Mouse (Mus musculus) right cerebral cortex, postnatal 14 days (tissue): Measurements from ENCODE around the gene Pcsk4.
A peak's percentile ranks its signal among the peaks of the same experiment; 100 is the strongest.

Experiments used
- DNase-seq: peaks from one replicate; pipeline ENCODE4 v3.0.0; 2022

Gene Pcsk4

DNA sequence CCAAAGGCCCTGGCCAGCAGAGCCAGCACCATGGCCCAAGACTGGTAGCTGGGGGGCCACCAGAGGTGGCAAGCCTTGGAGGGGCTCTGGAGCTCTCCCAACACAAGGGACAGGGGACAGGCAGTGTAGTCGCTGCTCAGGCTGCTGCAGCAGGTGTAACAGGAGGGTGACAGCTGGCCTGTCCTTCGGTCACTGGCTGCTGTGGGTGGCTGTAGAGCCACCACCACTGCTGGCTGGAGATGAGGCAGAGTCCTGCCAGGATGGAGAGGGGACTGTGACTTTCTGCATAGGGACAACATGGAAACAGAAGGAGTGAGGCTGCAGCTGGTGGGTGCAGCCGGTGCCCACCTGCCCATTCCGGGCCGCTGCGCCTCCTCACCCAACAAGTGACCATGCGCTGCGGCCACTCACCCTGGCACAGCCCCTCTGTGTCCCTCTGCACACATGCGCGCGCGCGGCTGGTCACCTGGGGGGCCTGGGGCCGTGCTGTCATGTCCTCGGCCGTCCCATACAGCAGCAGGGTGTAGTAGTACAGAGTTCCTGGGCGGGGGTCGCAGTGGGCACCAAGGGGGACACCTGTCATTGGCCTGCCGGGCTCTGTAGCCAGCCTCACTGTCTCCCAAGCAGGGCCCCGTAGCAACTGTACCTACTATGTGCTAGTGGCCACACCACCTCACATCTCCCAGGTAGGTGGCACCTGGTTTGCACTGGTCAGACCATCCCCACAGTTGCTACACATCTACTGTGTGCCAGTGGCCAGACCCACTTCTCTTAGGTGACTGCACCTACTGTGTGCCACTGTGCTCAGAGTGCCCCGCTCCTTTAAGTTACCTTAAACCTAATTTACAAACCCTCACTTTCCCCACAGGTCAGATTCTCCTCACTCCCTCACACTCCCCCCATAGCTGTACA is 7.4 kb downstream of the Pcsk4 start:
- DNase-seq: no peak

- DNase-seq: no peak
These were observed 8.2 kb downstream of the Pcsk4 start for GRCm38 (mm10) chr10:80321014-80321669.

GRCm38 (mm10) chr10:80320340-80320760 is 8.9 kb downstream of the Pcsk4 start, which contains the start of gene 2310011J03Rik:
Gene 2310011J03Rik (minus strand): TSS chr10:80320537.
- peak; percentile 94 for DNase-seq

GRCm38 (mm10) chr10:80317011-80317410 is 12.3 kb downstream of the Pcsk4 start:
- DNase-seq: no peak

GRCm38 (mm10) chr10:80316359-80316781 is 12.9 kb downstream of the Pcsk4 start:
- no peak for DNase-seq

- no peak for DNase-seq
These were observed 14.0 kb downstream of the Pcsk4 start for GRCm38 (mm10) chr10:80315315-80315714.

DNA sequence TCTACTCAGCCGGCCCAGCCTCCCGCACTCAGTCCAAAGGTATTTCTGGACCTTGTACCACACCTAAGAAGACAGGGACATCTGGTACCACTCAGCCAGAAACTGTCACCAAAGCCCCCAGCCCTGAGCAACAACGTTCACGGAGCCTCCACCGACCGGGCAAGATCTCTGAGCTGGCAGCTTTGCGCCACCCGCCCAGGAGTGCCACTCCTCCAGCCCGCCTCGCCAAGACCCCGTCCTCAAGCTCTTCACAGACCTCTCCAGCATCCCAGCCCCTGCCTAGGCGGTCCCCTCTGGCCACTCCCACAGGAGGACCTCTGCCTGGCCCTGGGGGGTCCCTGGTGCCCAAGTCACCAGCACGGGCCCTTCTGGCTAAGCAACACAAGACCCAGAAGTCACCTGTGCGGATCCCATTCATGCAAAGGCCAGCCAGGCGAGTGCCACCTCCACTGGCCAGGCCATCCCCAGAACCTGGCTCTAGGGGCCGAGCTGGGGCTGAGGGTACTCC is 14.8 kb downstream of the Pcsk4 start:
- DNase-seq: no peak

DNA sequence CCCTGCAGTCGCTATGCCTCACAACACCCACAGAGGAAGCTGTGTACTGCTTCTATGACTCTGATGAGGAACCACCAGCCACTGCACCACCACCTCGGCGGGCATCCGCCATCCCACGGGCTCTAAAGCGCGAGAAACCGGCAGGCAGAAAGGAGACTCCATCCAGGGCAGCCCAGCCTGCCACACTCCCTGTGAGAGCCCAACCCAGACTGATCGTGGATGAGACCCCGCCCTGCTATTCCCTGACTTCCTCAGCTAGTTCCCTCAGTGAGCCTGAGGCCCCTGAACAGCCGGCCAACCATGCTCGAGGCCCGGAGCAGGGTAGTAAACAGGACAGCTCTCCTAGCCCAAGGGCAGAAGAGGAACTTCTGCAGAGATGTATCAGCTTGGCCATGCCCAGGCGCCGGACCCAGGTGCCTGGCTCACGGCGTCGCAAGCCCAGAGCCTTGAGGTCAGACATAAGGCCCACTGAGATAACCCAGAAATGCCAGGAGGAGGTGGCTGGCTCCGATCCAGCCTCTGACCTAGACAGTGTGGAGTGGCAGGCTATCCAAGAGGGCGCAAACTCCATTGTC is 15.6 kb downstream of the Pcsk4 start:
- DNase-seq: no peak

DNA sequence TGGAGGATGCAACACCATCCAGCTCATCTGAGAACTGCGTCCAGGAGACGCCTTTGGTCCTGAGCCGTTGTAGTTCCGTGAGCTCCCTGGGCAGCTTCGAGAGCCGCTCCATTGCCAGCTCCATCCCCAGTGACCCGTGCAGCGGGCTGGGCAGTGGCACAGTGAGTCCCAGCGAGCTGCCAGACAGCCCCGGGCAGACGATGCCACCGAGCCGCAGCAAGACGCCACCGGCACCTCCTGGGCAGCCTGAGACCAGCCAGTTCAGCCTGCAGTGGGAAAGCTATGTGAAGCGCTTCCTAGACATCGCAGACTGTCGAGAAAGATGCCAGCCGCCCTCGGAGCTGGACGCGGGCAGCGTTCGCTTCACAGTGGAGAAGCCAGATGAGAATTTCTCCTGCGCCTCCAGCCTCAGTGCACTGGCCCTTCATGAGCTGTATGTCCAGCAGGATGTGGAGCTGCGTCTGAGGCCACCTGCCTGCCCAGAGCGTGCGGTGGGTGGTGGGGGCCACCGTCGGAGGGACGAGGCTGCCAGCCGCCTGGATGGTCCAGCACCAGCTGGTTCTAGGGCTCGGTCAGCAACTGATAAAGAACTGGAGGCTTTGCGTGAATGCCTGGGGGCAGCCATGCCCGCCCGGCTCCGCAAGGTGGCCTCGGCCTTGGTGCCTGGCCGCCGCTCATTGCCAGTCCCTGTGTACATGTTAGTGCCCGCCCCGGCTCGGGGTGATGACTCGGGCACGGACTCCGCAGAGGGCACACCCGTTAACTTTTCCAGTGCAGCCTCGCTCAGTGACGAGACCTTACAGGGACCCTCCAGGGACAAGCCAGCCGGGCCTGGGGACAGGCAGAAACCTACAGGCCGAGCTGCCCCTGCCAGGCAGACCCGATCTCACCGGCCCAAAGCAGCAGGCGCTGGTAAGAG is 16.5 kb downstream of the Pcsk4 start:
- DNase-seq: no peak

DNA sequence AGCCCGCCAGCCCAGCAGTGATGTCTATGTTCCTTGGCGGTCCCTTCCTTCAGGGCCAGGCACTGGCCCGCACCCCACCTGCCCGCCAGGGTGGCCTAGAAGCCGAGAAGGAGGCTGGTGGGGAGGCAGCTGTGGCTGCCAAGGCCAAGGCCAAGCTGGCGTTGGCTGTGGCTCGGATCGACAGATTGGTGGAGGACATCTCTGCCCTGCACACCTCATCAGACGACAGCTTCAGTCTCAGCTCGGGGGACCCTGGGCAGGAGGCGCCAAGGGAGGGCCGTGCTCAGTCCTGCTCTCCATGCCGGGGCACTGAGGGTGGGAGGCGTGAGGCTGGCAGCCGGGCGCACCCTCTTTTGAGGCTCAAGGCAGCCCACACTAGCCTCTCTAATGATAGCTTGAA is 17.7 kb downstream of the Pcsk4 start:
- no peak for DNase-seq

- DNase-seq: no peak
These were observed 24.4 kb downstream of the Pcsk4 start for GRCm38 (mm10) chr10:80304862-80305261.

GRCm38 (mm10) chr10:80304458-80304857 is 24.8 kb downstream of the Pcsk4 start:
- DNase-seq: no peak

DNA sequence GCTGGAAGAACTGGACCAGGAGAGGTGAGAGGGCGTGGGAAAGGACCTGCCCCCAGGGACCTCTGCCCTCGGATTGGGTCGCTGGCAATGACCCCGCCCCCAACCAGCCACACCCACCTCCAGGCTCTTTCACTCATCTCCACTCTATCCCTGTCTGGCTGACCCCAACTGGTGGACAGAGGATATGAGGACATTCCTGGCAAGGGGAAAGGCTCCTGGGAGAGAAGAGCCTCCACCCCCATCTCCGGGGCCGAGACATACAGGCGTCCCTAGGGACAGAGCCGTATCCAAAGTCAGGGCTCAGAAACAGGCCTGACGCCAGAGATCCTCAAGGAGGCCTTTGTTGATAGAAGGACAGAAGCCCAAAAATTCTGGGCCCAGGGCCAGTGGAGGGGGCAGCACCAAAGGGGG is 26.8 kb downstream of the Pcsk4 start:
- DNase-seq: no peak

- no peak for DNase-seq
These were observed 27.3 kb downstream of the Pcsk4 start for GRCm38 (mm10) chr10:80302082-80302355.

DNA sequence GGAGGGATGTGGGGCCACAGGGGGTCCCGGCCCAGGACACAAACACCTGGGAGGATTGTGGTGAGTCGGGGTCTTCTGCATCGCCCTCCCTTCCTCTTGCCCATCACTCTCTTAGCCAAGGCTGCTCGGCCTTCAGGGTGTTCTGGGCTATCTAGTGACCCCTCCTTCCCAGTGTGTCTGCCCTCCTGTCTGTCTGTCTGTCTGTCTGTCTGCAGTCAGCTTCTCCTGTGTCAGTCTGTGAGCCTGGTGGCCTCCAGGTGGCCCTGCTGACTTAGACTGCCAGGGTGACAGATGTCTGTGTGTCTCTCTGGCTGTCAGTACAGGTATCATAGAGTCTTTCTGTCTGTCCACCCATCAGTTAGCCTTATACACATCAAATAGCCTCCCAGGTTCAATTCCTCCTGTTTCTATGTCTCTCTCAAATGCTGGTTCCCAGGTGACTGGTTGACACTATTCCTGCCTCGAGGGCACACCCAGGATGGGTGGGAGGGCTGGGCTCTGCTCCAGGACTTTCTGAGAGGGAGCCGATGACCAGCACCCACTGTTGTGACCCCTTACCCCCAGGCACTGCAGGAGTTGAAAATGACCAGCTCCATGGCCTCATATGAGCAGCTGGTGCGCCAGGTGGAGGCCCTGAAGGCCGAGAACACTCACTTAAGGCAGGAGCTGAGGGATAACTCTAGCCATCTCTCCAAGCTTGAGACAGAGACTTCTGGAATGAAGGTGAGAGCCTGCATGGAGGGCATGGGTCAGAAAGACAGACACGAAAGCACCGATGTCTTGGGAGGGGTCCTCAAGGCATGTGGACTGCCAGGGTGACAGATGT is 27.8 kb downstream of the Pcsk4 start:
- DNase-seq: no peak

DNA sequence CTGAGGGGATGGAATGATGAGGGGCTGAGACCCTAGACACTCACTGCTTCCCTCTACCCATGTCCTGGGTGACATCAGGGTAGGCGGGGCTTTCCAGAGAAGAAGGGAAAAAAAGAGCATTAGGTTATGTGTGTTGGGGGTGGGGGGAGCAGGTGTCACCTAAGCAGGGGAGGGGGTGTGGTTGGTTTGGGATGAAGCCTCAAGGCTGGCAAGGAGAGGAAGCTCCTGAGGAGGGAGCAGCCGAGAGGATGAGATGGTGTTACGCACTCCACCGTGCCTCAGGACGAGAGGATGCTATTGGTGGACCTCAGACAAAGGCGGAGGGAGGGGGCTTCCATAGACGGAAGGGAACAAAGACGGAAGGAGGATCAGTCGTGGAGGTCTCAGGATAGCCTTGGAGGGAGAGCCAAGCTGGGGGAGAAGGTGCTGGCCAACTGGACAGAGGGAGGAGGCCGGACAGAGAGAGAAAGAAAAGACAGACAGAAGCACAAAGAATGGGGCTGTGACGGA is 28.6 kb downstream of the Pcsk4 start:
- no peak for DNase-seq

DNA sequence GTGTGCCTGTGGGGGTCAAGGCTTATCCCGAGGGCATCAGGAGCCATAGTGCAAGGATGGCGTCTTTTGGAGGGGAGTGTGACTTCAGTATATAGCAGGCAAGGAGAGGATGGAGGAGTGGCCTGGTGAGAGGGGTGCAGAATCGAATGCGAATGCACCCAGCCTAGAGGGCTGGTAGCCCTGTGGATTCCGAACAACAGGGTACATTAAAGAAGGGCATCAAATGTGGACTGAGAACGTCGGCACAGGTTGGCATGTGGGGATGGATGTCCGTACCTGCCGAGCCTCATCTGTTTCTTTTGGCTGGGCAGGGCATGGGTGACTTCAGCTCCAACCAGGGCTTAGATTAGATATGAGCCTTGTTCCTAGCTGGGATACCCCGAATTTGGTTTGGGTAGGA is 29.5 kb downstream of the Pcsk4 start:
- no peak for DNase-seq

- DNase-seq: no peak
These were observed 30.0 kb downstream of the Pcsk4 start for GRCm38 (mm10) chr10:80299301-80299700.

DNA sequence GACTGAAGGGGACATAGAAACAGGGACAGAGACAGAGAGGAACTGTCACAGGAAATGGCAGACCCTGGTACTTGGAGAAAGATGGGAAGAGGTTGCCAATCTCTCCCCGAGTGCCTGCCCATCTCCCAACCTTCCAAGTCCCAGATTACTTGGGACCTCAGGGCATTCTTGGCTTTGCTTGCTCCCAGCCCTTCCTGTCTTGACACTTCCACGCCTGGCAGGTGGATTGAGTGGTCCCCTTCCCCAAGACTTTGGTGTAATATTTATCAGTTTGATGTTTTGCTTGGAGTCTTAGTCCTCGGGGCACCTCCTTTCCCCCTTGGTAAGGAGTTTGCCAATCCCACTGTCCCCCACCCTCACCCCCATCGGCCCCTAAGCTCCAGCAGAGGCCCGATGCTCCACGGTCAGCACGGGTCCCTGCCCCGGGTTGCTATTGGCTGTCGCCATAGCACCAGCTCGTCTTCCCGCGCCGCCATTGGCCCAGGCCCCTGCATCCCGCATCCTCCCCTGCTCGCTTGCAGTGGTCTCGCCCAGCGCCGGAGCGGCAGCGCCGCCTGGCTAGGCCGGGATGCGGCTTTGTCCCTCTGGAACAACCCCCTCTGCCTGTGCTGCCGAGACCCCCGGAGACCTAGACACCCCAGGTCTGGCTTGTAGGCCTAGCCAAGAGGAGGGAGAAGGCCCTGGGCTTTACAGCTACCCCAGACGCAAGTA is 30.6 kb downstream of the Pcsk4 start:
- DNase-seq: peak; percentile 96

DNA sequence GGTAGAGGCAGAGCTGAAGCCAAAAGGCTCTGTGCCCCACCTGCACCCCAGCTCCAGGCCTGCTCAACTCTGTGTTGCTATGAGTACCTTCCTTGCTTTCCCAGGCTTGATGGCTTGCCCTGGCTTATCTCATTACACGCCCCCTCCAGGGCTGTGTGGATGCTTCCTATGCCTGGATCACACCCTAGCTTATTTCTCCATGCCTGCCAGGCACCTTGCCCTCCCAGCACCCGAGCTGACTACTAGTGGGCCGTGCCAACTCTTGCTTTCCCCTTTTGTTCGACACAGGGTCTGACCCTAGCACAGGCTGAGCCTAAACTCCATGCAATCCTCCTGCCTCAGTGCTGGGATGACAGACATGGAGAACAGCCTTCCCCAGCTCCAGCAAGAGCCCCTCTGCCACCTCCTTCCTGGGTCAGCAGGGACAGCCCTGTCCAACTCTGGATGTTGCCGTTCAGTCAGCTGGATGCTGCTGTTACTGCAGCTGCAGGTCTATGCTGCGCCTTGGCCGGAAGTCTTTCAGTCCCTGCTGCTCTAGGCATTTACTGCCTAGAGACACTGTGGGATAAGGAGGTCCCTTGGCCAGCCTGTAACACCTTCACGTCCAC is 31.7 kb downstream of the Pcsk4 start:
- DNase-seq: no peak
